Mouse (Mus musculus): ENCODE data around the gene Neurl1a.
A peak's percentile ranks its signal among the peaks of the same experiment; 100 is the strongest.

The Neurl1a gene

GRCm38 (mm10) chr19:47291307-47292080 is 112.9 kb downstream of the Neurl1a start:
- DNase-seq: no peak

- DNase-seq: peak; percentile 86 to 87
Measured at GRCm38 (mm10) chr19:47292451-47292951, 113.9 kb downstream of the Neurl1a start.

- DNase-seq: no peak
Measured at GRCm38 (mm10) chr19:47298100-47298499, 119.5 kb downstream of the Neurl1a start.

GRCm38 (mm10) chr19:47301303-47302190 is 122.9 kb downstream of the Neurl1a start:
- no peak for DNase-seq

GRCm38 (mm10) chr19:47302191-47302852 is 123.7 kb downstream of the Neurl1a start:
- DNase-seq: peak; percentile 34 to 43

GRCm38 (mm10) chr19:47303128-47303527 is 124.5 kb downstream of the Neurl1a start:
- DNase-seq: no peak

- peak; percentile 83 to 84 for DNase-seq
Measured at GRCm38 (mm10) chr19:47304170-47304745, 125.6 kb downstream of the Neurl1a start.

GRCm38 (mm10) chr19:47305401-47305800 is 126.8 kb downstream of the Neurl1a start:
- peak; percentile 58 to 70 for DNase-seq

- DNase-seq: no peak
Measured at GRCm38 (mm10) chr19:47306128-47306916, 127.7 kb downstream of the Neurl1a start.

- no peak for DNase-seq
Measured at GRCm38 (mm10) chr19:47306917-47307315, 128.3 kb downstream of the Neurl1a start.
